Mouse (Mus musculus): Measurements from ENCODE around the gene Tmem131.

Gene Tmem131

GRCm38 (mm10) chr1:36938801-36939286, 4.6 kb downstream of the Tmem131 start:
- in situ Hi-C loops (cut with MboI) = no loop called here

DNA sequence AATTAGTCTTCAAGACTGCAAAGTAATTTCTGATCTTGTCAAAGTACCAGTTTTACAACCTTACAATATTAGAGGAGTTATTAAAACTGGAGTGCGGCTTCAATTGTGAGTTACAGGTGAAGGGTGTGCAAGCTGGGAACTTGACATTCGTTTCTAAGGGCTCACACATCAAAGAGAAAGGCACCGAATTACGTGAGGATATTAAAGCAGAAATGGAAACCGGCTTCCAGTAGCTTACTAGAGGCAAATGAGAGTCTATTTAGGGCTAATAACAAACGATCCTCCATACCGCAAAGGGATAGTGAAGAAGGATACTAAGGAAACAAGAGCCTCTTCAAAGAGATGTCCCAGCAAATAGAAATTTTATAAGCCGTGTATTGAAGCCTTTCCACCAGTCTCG, 5.1 kb downstream of the Tmem131 start:
- in situ Hi-C loops (cut with MboI) = no loop called here

DNA sequence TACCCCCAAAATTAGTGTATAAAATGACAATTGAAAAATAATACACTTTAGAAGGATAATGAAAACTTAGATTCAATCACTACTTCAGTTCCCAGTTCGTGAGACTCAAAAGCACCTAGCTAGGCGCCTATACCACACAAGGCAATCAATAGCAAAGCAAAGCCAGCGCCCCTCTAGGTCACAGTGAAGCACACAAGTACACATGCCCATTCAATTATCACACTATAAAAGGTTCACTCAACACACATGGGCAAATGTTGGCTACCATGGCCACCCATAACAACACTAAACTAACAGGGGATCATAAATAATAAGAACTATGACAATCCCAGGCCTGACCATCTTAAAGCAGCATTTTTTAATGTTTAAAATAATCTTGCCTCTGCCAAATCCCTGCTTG, 5.8 kb downstream of the Tmem131 start:
- in situ Hi-C loops (cut with MboI) = no loop called here

DNA sequence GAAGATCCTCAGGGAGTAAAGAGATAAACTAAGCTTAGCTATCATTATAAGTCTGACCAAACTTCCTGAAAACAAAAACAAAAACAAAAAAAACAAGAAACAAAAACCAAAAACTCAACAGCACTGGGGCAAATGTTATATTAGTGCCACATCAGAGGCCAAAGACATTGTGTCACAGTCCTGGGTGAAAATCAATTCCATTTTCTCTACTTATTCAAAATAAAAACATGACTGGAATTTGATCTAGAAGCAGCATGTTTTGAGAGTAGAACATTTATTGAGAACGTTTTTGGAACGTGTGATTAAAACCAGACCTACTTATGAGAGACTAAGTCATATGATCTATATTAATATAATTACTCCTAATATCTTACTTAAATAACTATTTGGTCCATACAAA, 6.5 kb downstream of the Tmem131 start:
- in situ Hi-C loops (cut with MboI) = no loop called here

- in situ Hi-C loops (cut with MboI) = no loop called here
Observed at GRCm38 (mm10) chr1:36936567-36936966, 6.9 kb downstream of the Tmem131 start.

DNA sequence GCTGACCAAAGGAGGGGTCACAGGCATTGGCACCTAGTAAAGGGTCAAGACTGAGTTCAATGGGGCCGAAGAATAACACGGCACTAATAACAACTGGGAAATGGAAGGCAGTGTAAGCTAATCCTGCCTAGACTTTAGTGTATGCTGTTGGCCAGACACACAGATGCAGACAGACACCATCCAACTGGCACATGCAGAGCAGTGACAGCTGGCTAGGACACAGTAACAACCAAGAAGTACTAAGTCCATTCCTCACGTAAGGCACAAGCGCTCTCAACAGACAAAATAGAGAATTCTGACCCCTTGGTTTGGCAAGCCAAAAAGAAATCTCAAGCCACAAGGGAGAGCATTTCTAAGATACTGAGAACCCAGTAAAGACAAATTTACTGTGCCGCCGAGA, 8.7 kb downstream of the Tmem131 start:
- in situ Hi-C loops (cut with MboI) = no loop called here

DNA sequence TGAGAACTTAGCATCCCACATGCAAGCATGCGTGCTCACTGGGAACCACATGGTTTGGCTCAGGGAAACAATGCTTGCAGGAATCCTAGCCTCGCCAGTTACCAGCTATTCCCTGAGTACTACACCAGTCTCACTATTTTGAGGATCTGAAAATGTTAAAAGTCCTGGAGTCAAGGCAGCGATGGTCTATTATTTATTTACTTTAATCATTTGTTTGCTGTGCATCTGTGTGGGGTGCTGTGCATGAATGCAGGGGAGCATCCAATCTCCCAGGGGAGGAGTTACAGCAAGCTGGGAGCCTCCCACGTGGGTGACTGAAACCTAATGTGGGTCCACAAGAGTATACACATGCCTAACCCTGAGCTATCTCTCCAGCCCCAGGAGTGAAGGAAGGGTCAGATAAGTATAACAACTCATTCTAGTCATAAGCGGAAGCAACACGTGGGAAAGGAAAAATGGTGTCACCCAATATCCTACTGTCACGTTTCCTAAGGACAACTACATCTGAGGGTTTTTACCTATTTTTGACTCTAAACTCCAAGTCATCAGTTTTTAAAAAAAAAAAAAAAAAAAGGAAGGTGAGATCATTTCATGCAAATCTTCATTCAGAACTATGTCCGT, 9.4 kb downstream of the Tmem131 start:
- in situ Hi-C loops (cut with MboI) = no loop called here

DNA sequence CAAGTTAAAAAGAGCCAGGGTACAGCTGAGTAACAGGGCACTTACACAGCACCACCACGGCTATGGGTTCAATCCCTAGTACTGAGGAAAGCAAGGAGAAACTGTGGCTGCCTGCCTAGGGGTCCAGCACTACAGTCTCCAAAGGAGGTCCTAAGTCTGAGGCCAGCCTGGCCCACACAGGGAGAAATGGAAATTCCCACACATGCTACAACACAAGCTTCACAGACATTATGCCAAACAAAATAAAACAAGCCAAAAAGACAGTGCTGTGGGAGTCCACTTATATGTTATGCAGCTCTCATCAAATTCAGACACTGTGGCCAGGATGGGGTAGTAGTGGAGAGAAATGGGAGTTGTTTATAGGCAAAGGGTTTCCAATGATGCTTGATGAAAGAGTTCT, 11.2 kb downstream of the Tmem131 start:
- in situ Hi-C loops (cut with MboI) = no loop called here

- in situ Hi-C loops (cut with MboI) = no loop called here
Observed at GRCm38 (mm10) chr1:36930911-36931310, 12.6 kb downstream of the Tmem131 start.

DNA sequence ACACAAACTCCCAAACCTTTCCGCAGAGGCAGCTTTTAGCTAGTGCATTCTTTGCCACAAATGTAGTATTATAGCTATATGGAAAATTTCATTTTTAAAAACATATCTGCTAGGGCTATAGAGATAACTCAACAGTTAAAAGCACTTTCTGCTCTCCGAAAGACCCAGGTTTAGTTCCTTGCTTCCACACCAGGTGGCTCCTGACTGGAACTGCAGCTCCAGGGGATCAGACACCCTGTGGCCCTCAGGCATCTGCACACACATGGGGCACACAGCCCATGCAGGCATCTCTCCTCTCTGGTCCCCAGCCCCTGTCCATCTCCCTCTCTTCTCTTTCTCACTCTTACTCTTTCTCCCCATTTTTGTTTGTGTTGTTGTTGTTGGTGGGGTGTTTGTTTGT, 13.5 kb downstream of the Tmem131 start:
- in situ Hi-C loops (cut with MboI) = no loop called here

DNA sequence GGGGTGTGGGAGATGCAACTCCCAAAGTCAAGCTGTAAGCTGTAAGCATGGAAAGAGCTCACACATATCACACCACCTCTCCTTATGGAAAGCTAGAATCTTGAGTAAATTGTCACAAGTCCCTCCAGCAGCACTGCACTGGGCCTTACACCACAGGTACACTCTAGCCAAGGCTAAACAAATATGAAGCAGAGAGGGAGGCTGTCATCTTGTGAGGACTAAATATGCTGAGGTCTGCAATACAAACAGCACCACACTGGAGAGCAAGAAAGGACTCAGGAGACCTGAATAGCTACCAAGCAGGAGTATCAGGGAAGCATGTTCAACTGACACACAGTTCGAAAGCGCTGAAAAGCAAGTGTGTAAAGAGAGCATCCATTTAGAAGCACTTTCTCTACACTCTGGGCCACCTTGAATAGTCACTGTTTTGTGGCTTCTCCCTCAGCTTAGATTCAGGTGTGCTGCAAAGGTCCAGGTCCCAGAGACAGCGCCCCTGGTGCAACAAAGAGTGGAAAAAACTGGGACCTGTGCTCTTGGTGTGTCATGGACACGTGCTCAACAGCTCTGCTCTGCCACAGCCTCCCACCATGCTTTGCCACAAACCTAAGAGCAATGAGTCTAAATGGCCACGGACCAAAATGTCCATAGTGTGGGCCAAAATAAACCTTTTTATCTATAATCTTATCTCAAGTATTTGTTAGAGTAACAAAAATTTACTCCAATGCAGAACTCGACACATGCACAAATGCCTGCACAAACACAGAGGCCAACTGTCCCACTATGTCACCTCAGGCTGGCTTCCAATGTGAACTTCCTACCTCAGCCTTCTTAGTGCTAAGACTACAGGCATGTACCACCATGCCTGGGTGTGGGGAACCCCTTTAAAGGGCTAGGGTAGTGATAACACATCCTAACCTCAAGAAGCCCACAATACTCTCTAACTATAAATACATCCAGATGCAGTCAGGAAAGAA, 14.8 kb downstream of the Tmem131 start:
- in situ Hi-C loops (cut with MboI) = no loop called here

- in situ Hi-C loops (cut with MboI) = no loop called here
Observed at GRCm38 (mm10) chr1:36927569-36927968, 15.9 kb downstream of the Tmem131 start.

DNA sequence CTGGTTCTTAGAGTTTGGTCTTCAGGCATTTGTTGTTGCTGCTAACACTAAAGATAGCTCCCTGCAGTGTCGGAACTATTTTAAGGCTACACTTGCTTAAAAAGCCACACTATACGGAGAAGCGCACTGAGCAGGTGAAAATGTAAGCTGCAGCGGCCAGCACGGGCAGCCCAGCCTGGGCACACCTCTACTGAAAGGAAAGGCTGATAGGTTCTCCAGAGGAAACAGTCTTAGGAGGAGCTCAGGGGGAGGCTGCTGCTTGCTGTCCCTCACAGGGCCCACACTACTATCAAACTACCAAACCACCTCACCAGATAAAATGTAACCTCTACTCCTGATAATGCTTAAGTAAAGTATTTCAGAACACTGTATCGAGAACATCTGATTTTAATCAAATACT, 16.7 kb downstream of the Tmem131 start:
- in situ Hi-C loops (cut with MboI) = no loop called here

- in situ Hi-C loops (cut with MboI) = no loop called here
Observed at GRCm38 (mm10) chr1:36926246-36926645, 17.2 kb downstream of the Tmem131 start.

DNA sequence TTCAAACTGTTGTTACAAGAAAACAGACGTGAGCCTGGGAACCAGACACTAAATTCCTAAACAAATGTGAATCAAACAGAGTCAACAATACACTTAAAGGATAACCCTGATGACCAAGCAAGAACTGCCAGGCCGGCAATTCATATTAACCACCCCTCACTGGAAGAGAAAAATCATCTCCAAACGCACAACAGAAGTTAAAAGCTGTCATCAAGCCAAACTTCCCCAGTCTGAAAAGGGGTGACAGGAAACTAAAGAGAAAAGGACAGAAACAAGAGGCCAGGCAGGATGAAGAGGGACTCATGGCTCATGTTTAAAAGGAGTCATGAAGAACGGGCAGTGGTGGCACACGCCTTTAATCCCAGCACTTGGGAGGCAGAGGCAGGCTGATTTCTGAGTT, 17.7 kb downstream of the Tmem131 start:
- in situ Hi-C loops (cut with MboI) = no loop called here

- in situ Hi-C loops (cut with MboI) = no loop called here
Observed at GRCm38 (mm10) chr1:36924853-36925252, 18.6 kb downstream of the Tmem131 start.

GRCm38 (mm10) chr1:36923911-36924310, 19.6 kb downstream of the Tmem131 start:
- in situ Hi-C loops (cut with MboI) = no loop called here

- in situ Hi-C loops (cut with MboI) = no loop called here
Observed at GRCm38 (mm10) chr1:36922623-36923421, 20.6 kb downstream of the Tmem131 start.

DNA sequence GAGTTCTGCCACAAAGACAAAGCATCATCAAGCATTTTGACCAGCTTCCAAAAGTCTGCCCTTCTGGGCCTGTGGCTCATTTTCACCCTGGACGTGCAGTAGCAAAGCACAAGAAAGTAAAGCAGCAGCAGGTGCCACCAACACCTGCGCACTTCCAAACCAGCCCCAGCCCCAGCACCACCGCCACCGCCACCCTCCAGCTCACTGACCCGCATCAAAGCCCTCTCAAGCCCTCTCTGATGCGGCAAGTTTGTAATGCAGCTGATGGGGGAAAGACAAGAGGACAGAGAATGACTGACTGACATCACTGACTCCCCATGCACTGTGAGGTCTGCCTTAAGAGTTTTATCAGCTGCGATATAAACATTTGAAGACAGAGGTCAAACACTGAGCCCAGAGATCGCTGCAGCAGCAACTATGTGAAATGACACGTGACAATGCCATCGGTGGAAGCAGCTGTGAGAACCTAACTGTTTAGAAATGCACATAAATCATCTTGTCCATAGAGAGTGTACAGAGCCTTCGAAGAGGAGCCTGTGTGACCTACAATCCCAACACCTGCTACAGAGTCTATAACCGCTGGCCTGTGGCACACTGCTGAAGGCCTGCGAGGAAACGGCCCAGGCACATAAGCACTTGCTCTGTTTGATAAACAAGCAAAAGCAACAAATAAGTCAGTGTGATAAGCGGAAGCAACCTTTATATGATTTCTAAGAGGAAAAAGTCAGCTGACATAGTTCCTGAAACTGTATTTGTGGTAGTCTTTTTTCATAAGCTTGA, 21.7 kb downstream of the Tmem131 start:
- in situ Hi-C loops (cut with MboI) = no loop called here

DNA sequence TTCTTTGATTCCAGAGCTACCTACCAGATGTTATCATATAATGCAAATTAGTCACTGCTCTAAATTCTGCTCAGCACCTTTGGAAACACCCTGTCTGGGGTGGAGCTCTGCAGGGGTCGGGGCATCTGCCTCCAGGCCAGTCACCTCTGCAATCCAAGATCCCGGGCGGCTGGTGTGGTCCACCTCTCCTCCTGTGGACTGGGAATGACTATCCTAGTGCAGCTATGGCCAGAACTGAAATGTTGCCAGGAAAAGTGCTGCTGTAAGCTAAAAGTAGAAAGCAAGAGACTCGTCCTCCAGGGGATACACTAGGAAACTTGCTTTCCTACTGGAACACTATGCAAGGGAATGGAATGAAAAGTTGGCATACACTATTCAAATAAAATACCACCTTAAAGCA, 22.7 kb downstream of the Tmem131 start:
- in situ Hi-C loops (cut with MboI) = no loop called here

GRCm38 (mm10) chr1:36920154-36920716, 23.2 kb downstream of the Tmem131 start:
- in situ Hi-C loops (cut with MboI) = no loop called here
